Mouse (Mus musculus): ENCODE measurements at regions not wholly inside any gene's neighbourhood (a gene's known extent, or its start where the extent isn't known, plus 50 kb on each side); places are given as distances from the start of the nearest gene placed in this dataset.

GRCm38 (mm10) chr4:137101169-137101568, 52.6 kb upstream of the Zbtb40 start:
- DNase-seq (ENCODE audit: low spot score in 2 of 2): no peak

DNA sequence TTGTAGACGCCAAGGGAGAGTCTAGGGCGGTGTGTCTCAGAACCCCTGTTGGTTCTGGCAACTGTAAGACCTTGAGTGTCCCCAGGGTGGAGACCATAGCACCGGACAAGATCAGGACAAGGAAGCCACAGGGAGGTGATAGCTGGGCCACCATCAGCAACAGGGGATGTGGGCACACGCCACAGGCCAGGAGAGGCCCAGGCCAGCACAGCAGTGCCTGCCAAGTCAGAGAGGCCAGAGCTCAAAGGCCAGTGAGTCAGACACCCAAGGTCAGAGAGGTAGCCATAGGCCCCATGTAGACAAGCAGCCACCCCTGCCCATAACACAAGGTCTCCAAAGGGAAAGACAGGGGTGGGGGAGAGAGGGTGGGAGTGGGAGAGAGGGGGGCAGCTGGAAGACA, 52.2 kb upstream of the Zbtb40 start:
- DNase-seq (ENCODE audit: low spot score in 2 of 2): no peak
